Mouse (Mus musculus) E14TG2a.4 (cell line): ENCODE data around the gene Garem2.

ENCODE experiments used
- H3K27me3 ChIP-seq: 2 replicates; pipeline ENCODE4 v1.6.1; 2014; ENCODE audit warnings: low read length, control low read depth; ENCODE audit not compliant: insufficient read depth
- H3K36me3 ChIP-seq: 2 replicates; pipeline ENCODE4 v1.6.1; 2014; ENCODE audit warnings: low read length, control low read depth; ENCODE audit not compliant: insufficient read depth
- H3K4me1 ChIP-seq: replicated peaks from 2 replicates; pipeline ENCODE4 v1.6.1; 2014; ENCODE audit warnings: low read depth, low read length, control low read depth
- H3K4me3 ChIP-seq: replicated peaks from 2 replicates; pipeline ENCODE4 v1.5.1; 2014; ENCODE audit warnings: mild to moderate bottlenecking, low read length
- H3K9me3 ChIP-seq: 2 replicates; pipeline ENCODE4 v1.6.1; 2014; ENCODE audit warnings: low read length, control low read depth
- CTCF ChIP-seq: conservative IDR thresholded peaks from 2 replicates; pipeline ENCODE4 v1.5.1; 2014; ENCODE audit warnings: low read length
- NANOG ChIP-seq: IDR thresholded peaks from 2 replicates; pipeline ENCODE4 v1.6.1; 2014; ENCODE audit warnings: borderline replicate concordance, low read length, mixed read lengths
- POU5F1 ChIP-seq: IDR thresholded peaks from 2 replicates; pipeline ENCODE4 v1.6.1; 2014; ENCODE audit warnings: low read length, borderline replicate concordance

Gene Garem2

GRCm38 (mm10) chr5:30128680-30129079, 23.7 kb downstream of the Garem2 start:
- Histone ChIP-seq H3K4me1 (no peaks in the 10 kb centered on the region), H3K27me3 (no peaks in the 10 kb centered on the region)

GRCm38 (mm10) chr5:30131246-30131645, 26.3 kb downstream of the Garem2 start:
- TF ChIP-seq NANOG (no peak), POU5F1 (no peak), CTCF (no peak)
- H3K4me3 ChIP-seq, result no peak overlapping the region
- no peaks in the 10 kb centered on the region for H3K27me3 ChIP-seq
- H3K36me3 ChIP-seq, result peaks cover 92% of the 10 kb centered on the region
- H3K4me1 ChIP-seq, result no peaks in the 10 kb centered on the region
- no peaks in the 10 kb centered on the region for H3K9me3 ChIP-seq

More at GRCm38 (mm10) chr5:30128680-30129079, 23.7 kb downstream of the Garem2 start:
- Histone ChIP-seq H3K9me3 (no peaks in the 10 kb centered on the region), H3K36me3 (peaks cover 93% of the 10 kb centered on the region), H3K4me3 (no peak overlapping the region)
- TF ChIP-seq NANOG, result no peak

GRCm38 (mm10) chr5:30132173-30132572, 27.2 kb downstream of the Garem2 start:
- Histone ChIP-seq H3K4me1 (no peaks in the 10 kb centered on the region), H3K27me3 (no peaks in the 10 kb centered on the region), H3K9me3 (no peaks in the 10 kb centered on the region), H3K4me3 (no peak overlapping the region), H3K36me3 (peaks cover 82% of the 10 kb centered on the region)
- no peak for TF ChIP-seq NANOG

DNA sequence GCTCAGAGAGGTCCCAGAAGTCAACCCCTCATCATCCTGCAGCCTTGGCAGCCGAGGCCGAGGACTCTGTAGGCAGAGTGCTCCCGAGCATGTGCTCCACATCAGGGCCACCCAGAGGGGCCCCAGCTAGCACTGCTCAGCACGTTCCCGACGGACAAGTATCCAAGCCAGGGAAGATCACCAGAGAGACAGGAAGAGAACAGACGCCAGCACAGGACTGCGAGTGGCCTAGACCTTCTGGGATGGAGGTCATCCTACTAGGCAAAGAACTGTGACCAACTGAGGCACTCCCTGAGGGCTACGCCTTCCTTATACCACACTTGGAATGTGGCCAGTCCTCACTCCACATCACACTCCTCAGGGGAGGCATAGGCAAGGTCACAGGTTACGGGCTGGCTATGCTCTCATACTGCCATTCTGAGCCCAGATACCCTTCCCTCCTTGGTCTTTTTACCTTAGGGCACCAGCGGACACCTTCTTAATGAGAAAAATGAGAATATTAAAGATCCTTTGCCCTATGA, 30.8 kb downstream of the Garem2 start:
- Histone ChIP-seq H3K9me3 (no peaks in the 10 kb centered on the region), H3K27me3 (no peaks in the 10 kb centered on the region), H3K4me3 (no peak overlapping the region), H3K4me1 (no peaks in the 10 kb centered on the region), H3K36me3 (peaks cover 75% of the 10 kb centered on the region)
- TF ChIP-seq POU5F1 (no peak), NANOG (no peak), CTCF (no peak)

- H3K9me3 ChIP-seq, result no peaks in the 10 kb centered on the region
- TF ChIP-seq POU5F1, result no peak
- no peak for TF ChIP-seq CTCF
- TF ChIP-seq NANOG, result no peak
- no peaks in the 10 kb centered on the region for H3K27me3 ChIP-seq
- no peak overlapping the region for H3K4me3 ChIP-seq
- H3K36me3 ChIP-seq, result peaks cover 76% of the 10 kb centered on the region
- H3K4me1 ChIP-seq, result no peaks in the 10 kb centered on the region
These were observed 32.3 kb downstream of the Garem2 start for GRCm38 (mm10) chr5:30137271-30137670.

DNA sequence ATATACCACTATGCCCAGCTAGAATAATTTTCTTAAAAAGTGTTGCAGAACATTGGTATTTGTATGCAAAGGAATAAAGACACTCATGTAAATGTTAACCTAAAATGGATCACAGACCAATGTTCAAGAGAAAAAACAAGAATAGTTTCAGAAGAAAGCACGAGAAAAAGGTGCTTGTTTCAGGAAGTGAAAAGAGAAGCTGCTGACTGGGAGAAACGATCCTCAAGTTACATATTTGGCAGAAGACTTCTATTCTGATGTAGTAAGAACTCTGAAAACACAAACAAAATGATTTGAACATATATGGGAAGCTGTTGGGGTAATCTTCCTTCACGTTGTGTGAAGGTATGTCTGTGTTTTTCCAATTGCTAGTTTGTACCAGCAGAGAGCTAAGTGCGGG, 33.2 kb downstream of the Garem2 start:
- H3K27me3 ChIP-seq, result no peaks in the 10 kb centered on the region
- peaks cover 76% of the 10 kb centered on the region for H3K36me3 ChIP-seq
- TF ChIP-seq POU5F1 (no peak), NANOG (no peak), CTCF (no peak)
- no peaks in the 10 kb centered on the region for H3K4me1 ChIP-seq
- H3K4me3 ChIP-seq, result no peak overlapping the region
- H3K9me3 ChIP-seq, result no peaks in the 10 kb centered on the region

- TF ChIP-seq POU5F1 (no peak), CTCF (no peak), NANOG (no peak)
- Histone ChIP-seq H3K36me3 (peaks cover 50% of the 10 kb centered on the region), H3K27me3 (no peaks in the 10 kb centered on the region), H3K4me3 (no peak overlapping the region), H3K4me1 (peaks cover 7% of the 10 kb centered on the region), H3K9me3 (no peaks in the 10 kb centered on the region)
These were observed 41.6 kb downstream of the Garem2 start for GRCm38 (mm10) chr5:30146526-30146925.

DNA sequence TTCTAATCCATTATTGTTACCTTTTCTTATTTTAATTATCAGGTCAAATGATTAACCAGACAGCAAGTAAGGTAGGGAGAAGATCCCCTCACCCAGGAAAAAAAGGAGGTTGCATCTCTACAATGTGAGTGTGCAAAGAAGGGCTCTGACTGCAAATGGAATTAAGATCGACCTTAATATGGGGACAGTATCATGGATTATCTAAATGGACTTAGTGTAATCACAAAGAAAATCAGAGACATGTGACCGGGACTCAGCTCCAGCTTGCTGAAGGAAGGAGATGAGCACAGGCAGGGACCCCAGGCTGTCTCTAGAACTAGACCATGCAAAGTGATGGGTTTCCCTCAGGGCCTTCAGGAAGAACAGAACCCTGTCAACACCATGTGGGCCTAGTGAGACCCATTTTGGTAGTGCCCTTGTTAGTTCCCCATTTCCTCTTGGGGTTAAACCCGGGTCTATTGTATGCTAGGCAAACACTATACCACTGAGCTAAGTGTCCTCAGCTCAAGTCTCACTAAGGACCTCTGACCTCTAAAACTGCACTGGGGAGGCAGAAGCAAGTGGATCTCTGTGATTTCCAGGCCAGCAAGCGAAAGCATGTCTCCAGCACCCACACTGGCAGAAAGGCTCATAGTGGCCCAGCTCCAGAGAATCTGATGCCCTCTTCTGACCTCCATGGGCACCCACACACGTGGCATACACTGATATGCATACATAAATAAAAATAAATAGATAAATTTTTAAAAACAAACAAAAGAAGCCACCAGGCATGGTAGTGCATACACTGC, 43.4 kb downstream of the Garem2 start:
- H3K9me3 ChIP-seq, result no peaks in the 10 kb centered on the region
- H3K4me3 ChIP-seq, result no peak overlapping the region
- TF ChIP-seq POU5F1, result no peak
- no peak for TF ChIP-seq CTCF
- TF ChIP-seq NANOG, result no peak
- H3K27me3 ChIP-seq, result no peaks in the 10 kb centered on the region
- H3K36me3 ChIP-seq, result peaks cover 33% of the 10 kb centered on the region
- H3K4me1 ChIP-seq, result peaks cover 7% of the 10 kb centered on the region

- peaks cover 25% of the 10 kb centered on the region for H3K4me1 ChIP-seq
- no peaks in the 10 kb centered on the region for H3K9me3 ChIP-seq
- H3K4me3 ChIP-seq, result no peak overlapping the region
- H3K27me3 ChIP-seq, result no peaks in the 10 kb centered on the region
- H3K36me3 ChIP-seq, result peaks cover under 1% of the 10 kb centered on the region; the same call in 1 of the 2 replicates
- TF ChIP-seq CTCF, result no peak
These were observed 47.0 kb downstream of the Garem2 start for GRCm38 (mm10) chr5:30152007-30152406.
